Mouse (Mus musculus): ENCODE results near the gene Mettl9.

DNA sequence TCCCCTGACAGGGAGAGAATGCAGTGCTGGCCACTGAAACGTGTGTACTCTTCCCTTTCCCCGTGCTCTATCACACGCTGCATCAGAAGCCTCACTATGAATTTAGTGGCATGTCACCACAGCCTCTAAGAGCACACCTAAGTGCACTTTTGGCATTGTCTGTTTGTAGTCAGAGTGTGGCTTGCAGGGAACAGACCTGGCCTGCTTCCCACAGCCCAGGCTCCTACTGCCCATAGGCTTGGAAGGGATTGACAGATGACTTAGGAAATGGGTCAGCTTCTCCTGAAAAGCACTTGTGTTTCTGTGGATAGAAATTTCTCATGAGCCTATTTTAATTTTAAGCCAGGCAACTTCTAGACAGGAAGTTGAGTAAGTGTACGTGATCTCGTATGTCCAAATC lies 41.2 kb downstream of the Mettl9 start:
- TF ChIP-seq CTCF (IDR thresholded peaks at IDR 0.05; ENCODE audit: low read depth), result no peak
- no peak for TF ChIP-seq EP300 (IDR thresholded peaks at IDR 0.05; ENCODE audit: low read depth)
